Mouse (Mus musculus) lung, adult 2 months (tissue): ENCODE measurements around the gene Bcl2. TPM values are rescaled to one million over a fixed set of nuclear protein-coding genes. Genes with fewer than 3 reads are reported as not detected.
"Not testable (repeated sequence)": the region's sequence is repeated elsewhere in the genome, so short reads cannot be mapped to it uniquely, and the experiment has no call there.

Experiments used
- DNase-seq: peaks from one replicate; pipeline ENCODE4 v3.0.0; 2022
- H3K4me1 ChIP-seq: fragments of 200-500 bp; 2 replicates; pipeline ENCODE4 v1.6.1; 2011; ENCODE audit warnings: low read length; ENCODE audit not compliant: control insufficient read depth, insufficient read depth
- H3K4me3 ChIP-seq: fragments of 200-500 bp; replicated peaks from 2 replicates; pipeline ENCODE3; 2011; ENCODE audit warnings: low read depth, mild to moderate bottlenecking, control low read depth, low read length; ENCODE audit errors: extremely low read depth
- CTCF ChIP-seq: fragments of 200-500 bp; IDR thresholded peaks from 2 replicates; pipeline ENCODE4 v1.5.1; 2011; ENCODE audit warnings: mild to moderate bottlenecking, low read length, control low read depth; ENCODE audit not compliant: insufficient read depth
- POLR2A ChIP-seq: fragments of 200-500 bp; IDR thresholded peaks from 2 replicates; pipeline ENCODE4 v1.6.1; 2011; ENCODE audit warnings: low read depth, mild to moderate bottlenecking, control low read depth, low read length, borderline replicate concordance; ENCODE audit errors: extremely low read depth
- WGBS: fragments of 180-500 bp; shearing (Covaris S2); methylation state at CpG from one replicate; pipeline ENCODE4 v1.1.7; 2018; 5-methylcytosine and 5-hydroxymethylcytosine counted together
- polyA plus RNA-seq: library from polyadenylated mRNA; depleted of rRNA; stranded (reverse); fragments of >200 nt; gene quantifications from 2 replicates; pipeline ENCODE4 v1.2.3, GENCODE M21; 2012

Bcl2 gene
- polyA plus RNA-seq, 1 experiment: 3.8 TPM

DNA sequence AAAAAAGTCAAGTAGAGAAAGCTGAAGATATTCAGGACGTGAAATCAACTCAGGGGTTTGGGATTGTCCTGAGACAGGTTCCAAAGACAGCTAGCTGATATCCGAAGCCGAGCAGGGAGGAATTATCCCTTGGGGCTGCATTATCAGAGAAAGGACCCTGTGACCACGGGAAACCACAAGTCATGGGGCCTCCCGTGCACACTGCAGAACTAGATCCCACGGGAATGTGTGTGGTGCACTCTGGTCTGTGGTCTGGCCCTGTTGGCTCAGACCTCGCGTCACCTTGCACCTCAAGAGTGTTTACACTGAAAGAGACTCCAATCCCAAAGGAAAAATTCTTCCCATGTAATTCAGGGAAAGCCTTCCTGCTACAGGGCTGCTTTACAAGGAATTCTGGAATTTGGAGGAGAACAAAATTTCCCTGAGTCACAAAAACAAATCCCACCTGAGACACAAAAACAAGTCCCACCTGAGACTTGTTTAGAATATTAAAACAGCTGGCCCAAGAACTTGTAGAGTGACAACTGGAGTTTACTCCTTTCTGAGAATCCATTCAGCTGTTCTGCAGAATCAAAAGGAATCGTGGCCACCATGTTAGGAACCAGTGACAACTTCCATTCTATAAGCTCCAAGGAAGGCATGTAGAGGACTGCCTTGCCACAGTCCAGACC, 158.4 kb downstream of the Bcl2 start:
- DNase-seq: no peak
- H3K4me3 ChIP-seq: no peak overlapping the region
- H3K4me1 ChIP-seq: peaks cover 4% of the 10 kb centered on the region; the same call in 1 of the 2 replicates
- TF ChIP-seq CTCF (no peak), POLR2A (no peak)
- WGBS: 60% methylated on average over 9 of the region's 9 CpGs

DNA sequence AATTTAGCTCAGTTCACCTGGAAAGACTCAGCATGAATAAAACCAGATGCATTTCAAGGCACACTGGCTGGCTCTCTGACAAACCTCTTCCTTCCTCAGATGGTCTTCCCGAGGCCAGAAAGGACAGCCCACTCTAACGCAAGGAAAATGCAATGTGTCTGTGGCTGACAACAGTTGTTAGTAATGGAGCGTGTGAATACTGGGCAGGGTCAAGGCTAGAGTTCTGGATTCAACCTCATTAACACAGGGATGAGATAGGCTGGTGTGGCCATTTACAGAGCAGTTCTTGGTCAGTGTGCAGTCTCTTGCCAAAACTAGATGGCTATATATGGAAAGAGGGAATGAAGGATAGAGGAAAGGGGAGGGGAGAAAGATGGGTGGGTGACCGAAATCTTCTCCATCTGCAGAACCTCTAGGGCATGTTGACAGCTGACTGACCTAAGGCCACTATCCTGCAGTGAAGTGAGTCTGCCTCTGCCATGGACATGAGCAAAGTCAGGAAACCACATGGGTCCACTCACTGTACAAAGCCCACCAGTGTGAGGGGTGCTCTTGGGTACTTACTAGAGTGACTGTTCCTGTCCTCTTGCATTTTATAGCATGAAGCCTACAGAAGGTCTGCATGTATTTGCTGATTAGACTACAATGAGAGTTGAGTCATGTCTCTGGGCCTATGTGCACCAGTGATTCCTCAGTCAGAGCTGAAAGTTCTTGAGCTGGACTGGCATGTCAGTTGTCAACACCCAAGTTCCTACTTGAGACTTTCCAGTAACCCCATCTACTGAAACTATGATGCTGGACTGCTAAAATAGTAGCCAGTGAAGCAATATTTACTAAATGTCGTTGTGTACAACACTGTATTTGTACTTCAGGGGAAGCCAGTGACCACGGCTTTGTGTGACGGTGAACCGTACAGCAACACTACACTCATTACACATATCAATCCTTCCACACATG, 159.9 kb downstream of the Bcl2 start:
- WGBS: 56% methylated on average over 8 of the region's 8 CpGs
- Histone ChIP-seq H3K4me1 (peaks cover 11% of the 10 kb centered on the region), H3K4me3 (no peak overlapping the region)
- TF ChIP-seq POLR2A (no peak), CTCF (no peak)
- DNase-seq: no peak

DNA sequence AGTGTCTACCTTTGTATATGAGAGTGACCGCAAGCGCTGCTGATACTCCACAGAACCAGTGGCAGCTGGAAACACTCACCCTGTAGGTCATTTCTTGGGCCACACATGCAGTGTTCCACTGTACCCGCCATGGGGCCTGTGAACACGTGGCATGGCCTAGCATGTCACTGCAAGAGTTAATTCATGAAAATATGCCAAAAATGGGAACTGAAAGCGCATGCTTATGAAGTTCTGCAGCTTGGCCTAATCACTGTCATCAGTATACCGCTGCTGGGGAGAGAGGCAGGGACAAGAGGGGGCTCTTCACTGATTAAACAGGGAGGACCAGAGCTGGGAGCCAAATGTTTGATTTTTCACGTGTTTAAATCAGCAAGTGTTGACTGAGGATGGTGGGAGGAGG, 161.2 kb downstream of the Bcl2 start:
- Histone ChIP-seq H3K4me1 (peaks cover 11% of the 10 kb centered on the region), H3K4me3 (no peak overlapping the region)
- no peak for DNase-seq
- WGBS: 57% methylated on average over 7 of the region's 7 CpGs
- no peak for TF ChIP-seq POLR2A
- no peak for TF ChIP-seq CTCF

DNA sequence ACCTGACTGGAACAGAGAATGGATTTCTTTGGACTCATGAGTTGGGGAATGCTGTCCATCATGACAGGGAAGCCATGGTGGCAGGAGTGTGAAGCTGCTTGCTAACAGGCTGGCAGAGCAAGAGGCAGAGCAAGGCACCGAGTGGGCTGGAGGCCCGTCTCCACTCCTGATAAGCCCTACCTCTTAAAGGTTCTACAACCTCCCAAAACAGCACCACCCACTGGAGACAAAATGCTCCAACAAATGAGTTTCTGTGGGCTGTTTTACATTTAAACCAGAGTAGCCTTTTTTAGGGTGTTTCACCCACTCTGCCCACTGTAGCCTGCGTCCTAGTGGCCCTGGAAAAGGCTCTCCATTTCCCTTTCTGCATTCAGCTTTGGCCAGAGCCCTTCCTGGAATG, 163.5 kb downstream of the Bcl2 start:
- TF ChIP-seq CTCF: no peak
- TF ChIP-seq POLR2A: no peak
- DNase-seq: no peak
- WGBS: 77% methylated on average over 3 of the region's 3 CpGs

DNA sequence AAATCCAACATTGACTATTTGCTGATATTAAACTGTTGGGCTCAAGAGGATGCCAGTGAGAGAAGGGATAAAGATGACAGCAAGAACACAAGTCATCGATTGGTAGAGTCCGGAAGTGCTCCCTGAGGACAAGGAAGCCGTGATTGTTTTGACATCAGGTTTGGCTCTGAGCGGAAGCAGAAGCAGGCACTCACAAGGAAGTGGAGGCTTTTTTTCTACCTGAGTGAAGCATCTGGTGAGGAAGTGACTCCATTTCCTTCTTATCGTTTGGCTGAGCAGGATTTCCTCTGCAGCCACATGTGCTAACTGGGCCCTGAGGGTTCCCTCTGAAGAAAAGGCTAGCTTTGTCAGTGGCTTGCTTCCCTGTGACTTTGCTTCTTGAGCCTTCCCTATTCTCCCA, 165.0 kb downstream of the Bcl2 start:
- DNase-seq: no peak
- H3K4me1 ChIP-seq: peaks cover 8% of the 10 kb centered on the region
- WGBS: 44% methylated on average over 5 of the region's 5 CpGs
- TF ChIP-seq POLR2A: no peak
- TF ChIP-seq CTCF: no peak
- H3K4me3 ChIP-seq: no peak overlapping the region

More for the DNA sequence above, 163.5 kb downstream of the Bcl2 start:
- Histone ChIP-seq H3K4me1 (peaks cover 11% of the 10 kb centered on the region), H3K4me3 (no peak overlapping the region)

DNA sequence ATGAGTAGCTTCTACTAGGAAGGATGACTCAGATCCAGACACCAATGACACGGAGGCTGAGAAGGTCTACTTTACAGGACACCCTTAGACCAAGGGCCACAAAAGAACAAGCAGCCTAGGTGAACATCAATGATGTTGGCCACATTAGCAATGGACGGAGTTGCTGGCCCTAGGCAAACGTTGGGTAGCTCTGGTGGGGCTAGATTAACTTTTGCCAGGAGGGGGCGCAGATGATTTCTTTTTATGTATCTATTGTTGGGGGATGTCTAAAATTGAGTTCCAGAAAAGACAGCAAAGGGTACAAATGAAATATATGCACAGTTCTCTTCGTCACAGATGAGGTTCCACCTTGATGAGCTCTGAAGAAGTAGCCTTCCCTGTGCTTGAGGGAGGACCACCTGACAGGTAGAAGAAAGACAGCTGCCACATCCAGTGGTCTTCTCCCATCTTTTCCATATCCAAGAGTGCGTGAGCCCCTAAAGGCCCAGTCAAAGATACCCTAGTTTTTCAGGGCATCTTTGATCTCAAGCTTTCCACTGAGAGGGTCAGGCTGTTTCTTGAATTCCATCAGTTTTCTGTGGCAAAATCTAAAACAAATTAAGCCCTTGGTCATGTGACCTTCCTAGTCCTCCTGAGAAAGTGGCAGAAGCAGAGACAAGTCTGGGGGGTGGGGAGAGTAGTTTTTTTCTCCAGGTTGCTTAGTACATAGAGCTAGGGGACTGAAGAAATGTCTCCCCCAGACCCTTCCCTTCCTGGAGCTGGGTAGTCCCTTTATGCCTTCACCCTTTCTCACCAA, 169.1 kb downstream of the Bcl2 start:
- H3K4me3 ChIP-seq: no peak overlapping the region
- TF ChIP-seq CTCF (peak; percentile 31), POLR2A (no peak)

DNA sequence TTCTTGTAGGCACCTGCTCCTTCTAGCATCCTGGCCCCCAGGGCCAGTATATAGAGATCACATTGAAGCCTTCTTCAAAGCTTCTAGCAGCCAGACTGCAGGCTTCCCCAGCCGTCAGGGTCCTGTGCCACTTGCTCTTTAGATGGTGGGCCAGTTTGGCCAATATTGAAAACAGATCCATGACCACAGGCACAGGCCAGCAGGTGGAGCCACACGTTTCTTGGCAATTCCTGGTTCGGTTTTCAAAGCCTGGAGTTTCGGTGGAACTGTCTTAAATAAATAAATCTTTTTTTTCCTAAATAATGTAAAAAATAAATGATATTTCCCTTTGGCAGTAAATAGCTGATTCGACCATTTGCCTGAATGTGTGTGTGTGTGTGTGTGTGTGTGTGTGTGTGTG, 171.3 kb downstream of the Bcl2 start:
- peak; percentile 69 for TF ChIP-seq CTCF
- no peak for TF ChIP-seq POLR2A
- H3K4me3 ChIP-seq: no peak overlapping the region
- no peaks in the 10 kb centered on the region for H3K4me1 ChIP-seq
- peak; percentile 19 for DNase-seq
- 37% methylated on average over 5 of the region's 5 CpGs for WGBS

More for the DNA sequence above, 169.1 kb downstream of the Bcl2 start:
- 56% methylated on average over 6 of the region's 6 CpGs for whole genome bisulfite sequencing
- peaks cover 8% of the 10 kb centered on the region for H3K4me1 ChIP-seq
- peak; percentile 36 for DNase-seq

DNA sequence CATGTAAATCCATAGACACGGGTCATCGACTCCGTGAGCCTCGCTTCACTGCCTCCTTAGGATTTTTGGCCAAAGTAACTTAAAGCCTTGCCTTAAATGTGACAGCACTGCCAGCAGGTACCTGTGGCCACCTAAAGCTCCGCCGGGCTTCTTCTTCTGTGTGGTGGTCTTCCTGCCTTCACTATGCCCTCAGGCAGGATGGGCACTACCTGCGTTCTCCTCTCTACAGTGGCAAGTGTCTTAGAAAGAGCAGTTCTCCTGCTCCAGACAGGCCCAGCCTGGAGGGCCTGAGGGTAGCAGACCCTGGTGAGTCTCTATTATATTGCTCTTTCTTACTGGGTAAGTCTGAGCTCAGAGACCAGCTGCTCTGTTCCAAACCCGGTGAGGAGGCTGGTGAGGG, 172.2 kb downstream of the Bcl2 start:
- TF ChIP-seq POLR2A: no peak
- TF ChIP-seq CTCF: no peak
- DNase-seq: no peak
- Histone ChIP-seq H3K4me1 (no peaks in the 10 kb centered on the region), H3K4me3 (no peak overlapping the region)
- 81% methylated on average over 8 of the region's 8 CpGs for WGBS

DNA sequence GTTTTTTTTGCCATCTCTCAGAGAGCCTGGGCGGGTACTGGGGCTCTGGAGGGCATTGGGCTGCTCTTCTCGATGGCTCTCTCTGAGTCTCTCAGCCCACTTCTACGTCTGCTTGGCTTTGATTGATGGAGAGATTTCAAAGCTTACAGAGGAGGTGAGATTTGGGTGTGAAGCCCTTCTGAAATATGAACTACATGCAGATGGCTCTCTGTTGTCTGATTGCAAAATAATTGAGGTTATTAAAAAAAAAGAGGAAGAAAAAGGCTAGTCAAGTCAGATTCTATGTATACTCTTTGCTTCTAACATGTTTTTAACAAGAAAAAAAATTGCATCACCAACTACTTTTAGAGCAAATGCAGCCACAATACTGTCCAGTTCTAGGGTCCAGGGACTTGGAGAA, 173.9 kb downstream of the Bcl2 start:
- 75% methylated on average over 3 of the region's 3 CpGs for WGBS
- no peak for TF ChIP-seq POLR2A
- no peak for TF ChIP-seq CTCF
- H3K4me3 ChIP-seq: no peak overlapping the region
- H3K4me1 ChIP-seq: no peaks in the 10 kb centered on the region
- DNase-seq: no peak

DNA sequence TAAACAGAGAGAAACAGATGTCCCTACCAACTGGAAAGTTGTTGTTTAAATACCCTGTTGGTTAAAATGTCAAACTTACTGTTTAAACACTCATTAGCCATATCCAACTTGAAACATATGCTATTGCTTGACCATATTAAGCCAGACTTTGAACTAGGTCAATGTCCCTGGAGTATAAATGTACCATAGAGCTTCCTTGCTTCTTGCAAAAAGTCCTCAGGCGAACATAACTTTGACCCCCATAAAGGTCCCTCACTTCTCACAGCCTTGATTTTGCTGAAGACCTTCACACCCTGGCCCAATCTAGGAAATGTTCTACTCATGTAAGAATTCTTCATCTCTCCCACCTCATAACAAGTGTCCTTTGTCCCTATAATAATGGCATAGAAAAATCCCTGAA, 175.0 kb downstream of the Bcl2 start:
- WGBS: 97% methylated on average over 1 of the region's 1 CpGs
- H3K4me1 ChIP-seq: no peaks in the 10 kb centered on the region
- no peak for DNase-seq
- TF ChIP-seq CTCF (no peak), POLR2A (no peak)
- no peak overlapping the region for H3K4me3 ChIP-seq

DNA sequence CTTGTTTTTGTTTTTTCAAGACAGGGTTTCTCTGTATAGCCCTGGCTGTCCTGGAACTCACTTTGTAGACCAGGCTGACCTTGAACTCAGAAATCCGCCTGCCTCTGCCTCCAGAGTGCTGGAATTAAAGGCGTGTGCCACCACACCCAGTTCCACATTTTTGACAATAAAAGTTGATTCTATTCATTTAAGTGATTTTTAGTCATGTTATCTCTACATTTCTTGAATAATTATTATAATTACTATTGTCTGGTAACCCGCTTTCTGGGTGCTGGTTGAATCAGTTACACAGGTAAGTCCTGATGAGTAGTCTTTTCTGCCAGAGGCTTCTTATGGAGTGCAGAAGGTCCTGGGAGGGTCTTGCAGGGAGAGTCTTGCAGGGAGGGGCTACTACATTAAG, 179.2 kb downstream of the Bcl2 start:
- 92% methylated on average over 3 of the region's 3 CpGs for WGBS
- not testable (repeated sequence) for H3K4me1 ChIP-seq, H3K4me3 ChIP-seq, DNase-seq
